Mouse (Mus musculus): ENCODE data around the gene Thbs1.
"Not testable (repeated sequence)": the region's sequence is repeated elsewhere in the genome, so short reads cannot be mapped to it uniquely, and the experiment has no call there.

The Thbs1 gene

GRCm38 (mm10) chr2:118147749-118148148 is 36.1 kb downstream of the Thbs1 start:
- DNase-seq (ENCODE audit: low spot score) = not testable (repeated sequence)

DNA sequence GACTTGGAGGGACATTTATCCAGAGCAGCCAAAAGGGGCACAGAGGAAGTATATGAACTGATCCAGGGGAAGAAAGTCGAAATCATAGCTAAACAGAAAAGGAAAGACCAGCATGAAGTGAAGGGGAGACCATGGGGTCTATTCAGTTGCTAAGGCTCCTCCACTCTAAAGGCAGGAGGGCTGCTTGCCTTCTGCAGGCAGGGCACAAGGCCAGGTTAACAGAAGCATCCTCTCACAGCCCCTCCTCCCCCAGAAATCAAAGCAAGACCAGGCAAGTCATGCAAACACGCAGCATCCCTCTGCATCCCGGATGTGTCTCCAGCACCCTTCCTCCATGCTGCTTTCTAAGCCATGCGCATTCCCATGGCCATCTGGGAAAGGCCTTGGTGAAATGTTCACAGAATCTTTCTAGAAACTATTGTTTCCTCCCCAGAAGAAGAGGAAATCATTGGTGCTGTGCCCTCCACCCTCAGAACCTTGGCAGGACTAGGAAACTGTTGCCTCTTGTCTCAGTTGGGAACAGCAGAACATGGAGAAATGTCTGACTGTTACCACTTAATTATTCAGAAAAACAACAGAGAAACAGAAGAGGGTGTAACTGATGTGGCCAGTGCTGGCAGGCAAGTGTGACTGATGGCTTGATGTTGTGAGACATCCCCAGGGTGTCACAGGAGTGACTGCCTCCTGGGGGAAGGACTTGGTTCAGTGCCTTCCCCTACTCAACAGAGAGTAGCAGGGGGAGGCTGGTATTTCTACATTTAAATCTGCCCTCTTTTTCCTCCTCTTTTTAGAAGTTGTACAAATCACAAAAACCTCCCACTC is 36.9 kb downstream of the Thbs1 start:
- DNase-seq (ENCODE audit: low spot score) = no peak

- DNase-seq (ENCODE audit: low spot score) = no peak
Measured at GRCm38 (mm10) chr2:118149855-118150563, 38.3 kb downstream of the Thbs1 start.

DNA sequence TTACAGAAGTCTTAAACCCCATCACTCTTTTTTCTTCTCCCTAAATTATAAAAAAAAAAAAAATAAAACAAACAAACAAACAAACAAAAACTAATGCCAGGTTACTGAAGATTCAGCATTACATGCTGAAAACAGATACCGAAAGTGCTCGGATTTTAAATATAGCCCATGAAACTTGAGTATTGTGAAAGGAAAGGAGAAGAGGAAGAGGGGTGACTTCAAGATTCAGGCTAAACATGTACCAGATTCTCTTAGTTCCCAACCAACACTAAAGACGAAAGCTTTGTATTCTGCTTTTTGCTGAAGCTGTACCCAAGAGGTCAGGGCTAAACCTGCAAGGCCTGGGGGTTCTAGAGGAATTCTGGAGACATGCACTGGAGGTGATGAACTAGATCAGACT is 46.4 kb downstream of the Thbs1 start:
- DNase-seq (ENCODE audit: low spot score) = no peak

- no peak for DNase-seq (ENCODE audit: low spot score)
Measured at GRCm38 (mm10) chr2:118159126-118159525, 47.5 kb downstream of the Thbs1 start.

DNA sequence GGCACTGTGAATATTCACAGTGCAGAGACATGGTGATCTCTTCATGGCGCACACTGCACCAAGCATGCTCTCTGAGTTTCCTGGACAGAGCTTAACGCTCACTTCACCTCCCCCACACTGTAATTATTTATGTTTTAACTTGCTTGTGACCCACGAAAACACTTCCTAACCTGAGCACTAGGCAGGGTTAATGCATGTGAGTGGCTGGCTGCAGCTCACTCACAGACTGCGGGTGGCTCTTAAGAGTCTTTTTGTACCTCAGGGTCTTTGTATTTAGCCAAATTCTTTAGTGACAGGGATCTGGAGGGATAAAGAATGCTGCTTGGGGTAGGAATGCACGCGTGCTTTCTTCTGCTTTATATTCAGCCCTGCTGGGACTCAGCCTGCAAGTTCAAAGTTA is 48.9 kb downstream of the Thbs1 start:
- no peak for DNase-seq (ENCODE audit: low spot score)

GRCm38 (mm10) chr2:118160991-118161390 is 49.3 kb downstream of the Thbs1 start:
- no peak for DNase-seq (ENCODE audit: low spot score)

- no peak for DNase-seq (ENCODE audit: low spot score)
Measured at GRCm38 (mm10) chr2:118162486-118162885, 50.8 kb downstream of the Thbs1 start.

- DNase-seq (ENCODE audit: low spot score) = no peak
Measured at GRCm38 (mm10) chr2:118164137-118164536, 52.5 kb downstream of the Thbs1 start.

GRCm38 (mm10) chr2:118165691-118166090 is 54.0 kb downstream of the Thbs1 start:
- no peak for DNase-seq (ENCODE audit: low spot score)

DNA sequence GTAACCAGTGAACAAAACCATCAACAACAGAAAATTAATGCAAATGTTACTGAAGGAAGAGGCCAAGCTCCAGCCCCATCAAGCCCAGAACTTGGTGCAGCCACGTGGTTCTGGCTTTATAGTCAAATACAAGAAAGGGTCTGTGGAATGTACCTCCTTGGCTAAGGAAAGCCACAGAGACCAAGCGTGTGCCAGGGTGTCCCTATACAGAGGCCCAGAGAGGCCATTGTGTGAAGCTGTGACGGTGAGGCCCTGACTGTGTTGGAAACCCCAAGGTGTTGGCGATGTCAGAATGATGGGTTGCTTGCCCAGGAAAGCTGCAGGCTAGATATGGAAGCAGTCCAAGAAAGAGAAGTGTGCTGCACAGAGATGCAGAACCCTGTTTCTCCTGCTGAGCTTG is 56.1 kb downstream of the Thbs1 start:
- DNase-seq (ENCODE audit: low spot score) = no peak

DNA sequence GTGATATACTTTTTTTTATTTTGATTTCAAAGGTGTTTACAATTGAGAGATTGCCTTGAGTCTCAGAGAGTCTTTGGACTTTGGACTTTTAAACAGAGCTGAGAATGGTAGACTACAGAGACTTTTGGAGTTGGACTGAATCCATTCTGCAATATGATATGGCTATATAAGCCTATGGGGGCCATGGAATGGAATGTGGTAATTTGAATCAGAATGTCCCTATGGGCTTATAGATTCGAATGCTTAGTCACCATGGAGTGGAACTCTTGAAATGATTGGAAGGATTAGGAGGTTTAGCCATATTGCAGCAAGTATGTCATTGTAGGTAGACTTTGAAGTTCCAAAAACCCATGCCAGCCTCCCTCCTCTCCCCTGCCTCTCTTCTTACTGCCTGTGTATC is 56.5 kb downstream of the Thbs1 start:
- DNase-seq (ENCODE audit: low spot score) = no peak

GRCm38 (mm10) chr2:118174558-118175383 is 63.1 kb downstream of the Thbs1 start:
- no peak for DNase-seq (ENCODE audit: low spot score)
